Mouse (Mus musculus): Measurements from ENCODE around the gene Abcg1.

GRCm38 (mm10) chr17:31103007-31103570, 45.6 kb downstream of the Abcg1 start:
- TF ChIP-seq POLR2A (IDR thresholded peaks at IDR 0.05; ENCODE audit: insufficient read depth, low read length) (no peak), EP300 (IDR thresholded peaks at IDR 0.05; ENCODE audit: insufficient read depth, low read depth, low read length) (no peak)
